Mouse (Mus musculus) stomach, postnatal 0 days (tissue): ENCODE measurements at regions not wholly inside any gene's neighbourhood (a gene's known extent, or its start where the extent isn't known, plus 50 kb on each side); places are given as distances from the start of the nearest gene placed in this dataset.

Source experiments
- CTCF ChIP-seq: IDR thresholded peaks from 2 replicates; pipeline ENCODE4 v1.5.1; 2016; ENCODE audit warnings: antibody characterized with exemption, low read depth, mild to moderate bottlenecking, moderate library complexity
- EP300 ChIP-seq: optimal IDR thresholded peaks from 2 replicates; pipeline ENCODE3; 2016; ENCODE audit warnings: antibody characterized with exemption

DNA sequence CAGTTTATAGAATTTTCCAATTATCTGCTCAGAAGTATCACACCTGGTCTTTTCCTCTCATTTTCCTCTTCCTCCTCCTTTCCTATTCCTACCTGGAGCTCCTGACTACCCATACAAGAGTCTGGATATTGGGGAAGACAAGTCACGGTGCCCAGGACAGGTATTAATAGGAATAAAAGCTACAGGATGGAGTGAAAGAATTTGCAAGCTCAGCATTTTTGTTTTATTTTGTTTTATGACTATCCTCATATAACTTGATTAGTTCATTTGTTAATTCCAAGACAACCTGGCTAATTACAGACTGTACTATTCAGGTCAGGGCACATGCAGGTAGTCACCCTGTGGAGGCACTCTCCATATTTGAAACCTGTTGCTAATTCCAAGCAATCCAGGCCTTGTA is 72.0 kb downstream of the Rassf10 start:
- TF ChIP-seq EP300 (no peak), CTCF (no peak)
